Mouse (Mus musculus) spleen, adult 2 months (tissue): ENCODE measurements around the gene Stab1.

ENCODE experiments used
- CTCF ChIP-seq: fragments of 200-500 bp; IDR thresholded peaks from 2 replicates; pipeline ENCODE4 v1.5.1; 2011; ENCODE audit warnings: mild to moderate bottlenecking, inconsistent platforms; ENCODE audit not compliant: insufficient read depth, insufficient read length, insufficient replicate concordance; ENCODE audit errors: extremely low read depth
- POLR2A ChIP-seq: fragments of 200-500 bp; IDR thresholded peaks from 2 replicates; pipeline ENCODE4 v1.6.1; 2011; ENCODE audit warnings: low read depth, low read length, inconsistent platforms

DNA sequence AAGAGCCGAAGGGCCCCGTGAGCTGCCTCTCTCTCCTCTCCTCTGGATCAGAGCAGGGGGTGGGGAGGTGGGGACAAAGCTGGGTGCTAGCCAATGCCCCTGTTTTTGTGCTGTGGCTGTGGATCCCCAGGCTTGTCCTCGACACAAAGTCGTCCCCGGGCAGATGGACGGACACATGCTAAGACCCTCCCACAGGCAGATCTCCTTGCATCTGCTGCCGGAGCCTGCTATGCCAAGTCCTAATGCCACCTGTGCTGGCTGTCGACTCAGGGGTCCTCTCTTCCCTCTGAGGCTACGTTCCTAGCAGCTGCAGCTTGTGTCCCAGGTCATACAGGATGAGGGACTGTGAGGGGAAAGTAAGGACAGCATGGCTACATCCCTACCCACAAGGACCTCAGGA is 1.6 kb downstream of the Stab1 start:
- no peak for TF ChIP-seq POLR2A
- no peak for TF ChIP-seq CTCF
